Mouse (Mus musculus) liver, embryonic 16.5 days (tissue): ENCODE data around the gene Txndc12. TPM values are rescaled to one million over a fixed set of nuclear protein-coding genes. Genes with fewer than 3 reads are reported as not detected.

Experiments
- ATAC-seq: fragments of 200-750 bp; cut with Nextera tagmentation; 2 replicates; pipeline ENCODE4 v1.8.0; 2017; ENCODE audit warnings: low read depth, mild to moderate bottlenecking, moderate number of reproducible peaks, moderate library complexity
- H3K27ac ChIP-seq: fragments of 300-500 bp; sonication (generic); 2 replicates; pipeline ENCODE4 v1.5.1; 2014; ENCODE audit warnings: mild to moderate bottlenecking, low read length
- H3K27me3 ChIP-seq: fragments of 300-500 bp; sonication (generic); 2 replicates; pipeline ENCODE4 v1.6.1; 2014; ENCODE audit warnings: low read depth, low read length, mixed read lengths; ENCODE audit not compliant: control insufficient read depth, insufficient read depth
- H3K36me3 ChIP-seq: fragments of 300-500 bp; sonication (generic); 2 replicates; pipeline ENCODE4 v1.6.1; 2014; ENCODE audit warnings: mild to moderate bottlenecking; ENCODE audit not compliant: control insufficient read depth, insufficient read depth
- H3K4me1 ChIP-seq: fragments of 300-500 bp; sonication (generic); 2 replicates; pipeline ENCODE4 v1.6.1; 2014; ENCODE audit warnings: low read depth, low read length, mixed read lengths; ENCODE audit not compliant: control insufficient read depth
- H3K4me2 ChIP-seq: fragments of 300-500 bp; sonication (generic); 2 replicates; pipeline ENCODE4 v1.6.1; 2014; ENCODE audit warnings: low read depth, low read length, mixed read lengths
- H3K4me3 ChIP-seq: fragments of 300-500 bp; sonication (generic); 2 replicates; pipeline ENCODE4 v1.5.1; 2014; ENCODE audit warnings: low read depth, mild to moderate bottlenecking, low read length
- H3K9ac ChIP-seq: fragments of 300-500 bp; sonication (generic); 2 replicates; pipeline ENCODE4 v1.6.1; 2014; ENCODE audit warnings: low read depth, low read length
- H3K9me3 ChIP-seq: fragments of 300-500 bp; sonication (generic); replicated peaks from 2 replicates; pipeline ENCODE4 v1.6.1; 2016; ENCODE audit warnings: low read length; ENCODE audit not compliant: control insufficient read depth
- WGBS: fragments of 180-500 bp; shearing (Covaris S2); extraction: QIAGEN DNeasy Blood & Tissue Kit; methylation state at CpG from one replicate; pipeline ENCODE4 v1.1.7; 2014; ENCODE audit not compliant: insufficient replicate concordance; 5-methylcytosine and 5-hydroxymethylcytosine counted together
- polyA plus RNA-seq: library from polyadenylated mRNA; unstranded; fragments of >200 nt; fragmentation: Nextera tagmentation; extraction: Ambion mirVana; gene quantifications from 2 replicates; pipeline ENCODE4 v1.2.1, GENCODE M21; 2015

Txndc12 gene
- polyA plus RNA-seq, 1 experiment from 2014 or later = 27.8 TPM

- H3K27me3 ChIP-seq = peaks cover 2% of the 10 kb centered on the region; the same call in 1 of the 2 replicates
- no peak overlapping the region for H3K27ac ChIP-seq
- H3K9me3 ChIP-seq = no peaks in the 10 kb centered on the region
- H3K4me2 ChIP-seq = no peak overlapping the region
- no peaks in the 10 kb centered on the region for H3K36me3 ChIP-seq
- H3K4me1 ChIP-seq = peaks cover 2% of the 10 kb centered on the region
- H3K9ac ChIP-seq = no peak overlapping the region
- H3K4me3 ChIP-seq = no peak overlapping the region
- no peak for ATAC-seq
- WGBS = 68% methylated on average over 5 of the region's 5 CpGs
These were observed 39.3 kb downstream of the Txndc12 start for GRCm38 (mm10) chr4:108873746-108874145.

GRCm38 (mm10) chr4:108877901-108878300, 43.5 kb downstream of the Txndc12 start:
- Histone ChIP-seq H3K27ac (no peak overlapping the region), H3K4me1 (peaks cover 11% of the 10 kb centered on the region), H3K4me2 (no peak overlapping the region), H3K9me3 (no peaks in the 10 kb centered on the region), H3K36me3 (no peaks in the 10 kb centered on the region), H3K27me3 (peaks cover 17% of the 10 kb centered on the region; the same call in 1 of the 2 replicates), H3K4me3 (no peak overlapping the region), H3K9ac (no peak overlapping the region)
- 70% methylated on average over 6 of the region's 6 CpGs for WGBS
- ATAC-seq = no peak

GRCm38 (mm10) chr4:108878963-108879822, 44.8 kb downstream of the Txndc12 start, which contains the start of gene Rab3b:
TSS of gene Rab3b (plus strand) at chr4:108879063.
- Histone ChIP-seq H3K9me3 (no peaks in the 10 kb centered on the region), H3K27me3 (peaks cover 17% of the 10 kb centered on the region; the same call in 1 of the 2 replicates), H3K9ac (peak within 1 kb of the TSS; percentile 50), H3K36me3 (no peaks in the 10 kb centered on the region), H3K27ac (no peak within 1 kb of the TSS), H3K4me3 (peak within 1 kb of the TSS; percentile 59), H3K4me1 (peaks cover 11% of the 10 kb centered on the region), H3K4me2 (peak within 1 kb of the TSS; percentile 82)
- peak; percentile 93 for ATAC-seq
- WGBS = 1% methylated on average over 46 of the region's 46 CpGs

- H3K36me3 ChIP-seq = no peaks in the 10 kb centered on the region
- no peak overlapping the region for H3K9ac ChIP-seq
- H3K9me3 ChIP-seq = no peaks in the 10 kb centered on the region
- H3K27ac ChIP-seq = no peak overlapping the region
- ATAC-seq = no peak
- H3K4me2 ChIP-seq = no peak overlapping the region
- WGBS = 58% methylated on average over 13 of the region's 13 CpGs
- no peak overlapping the region for H3K4me3 ChIP-seq
- H3K4me1 ChIP-seq = peaks cover 9% of the 10 kb centered on the region
- H3K27me3 ChIP-seq = peaks cover 15% of the 10 kb centered on the region; the same call in 1 of the 2 replicates
These were observed 49.4 kb downstream of the Txndc12 start for GRCm38 (mm10) chr4:108883815-108884214.

- Histone ChIP-seq H3K4me3 (no peak overlapping the region), H3K4me1 (no peaks in the 10 kb centered on the region), H3K27me3 (no peaks in the 10 kb centered on the region), H3K27ac (no peak overlapping the region), H3K36me3 (no peaks in the 10 kb centered on the region), H3K4me2 (no peak overlapping the region), H3K9me3 (no peaks in the 10 kb centered on the region), H3K9ac (no peak overlapping the region)
- no peak for ATAC-seq
- WGBS = 62% methylated on average over 4 of the region's 4 CpGs
These were observed 53.1 kb downstream of the Txndc12 start for GRCm38 (mm10) chr4:108887456-108887855.

- Histone ChIP-seq H3K9ac (no peak overlapping the region), H3K4me2 (no peak overlapping the region), H3K27ac (no peak overlapping the region), H3K9me3 (no peaks in the 10 kb centered on the region), H3K27me3 (no peaks in the 10 kb centered on the region), H3K4me3 (no peak overlapping the region), H3K36me3 (no peaks in the 10 kb centered on the region), H3K4me1 (no peaks in the 10 kb centered on the region)
- 70% methylated on average over 6 of the region's 6 CpGs for WGBS
- no peak for ATAC-seq
These were observed 56.5 kb downstream of the Txndc12 start for GRCm38 (mm10) chr4:108890876-108891275.

- Histone ChIP-seq H3K36me3 (no peaks in the 10 kb centered on the region), H3K9ac (no peak overlapping the region), H3K9me3 (no peaks in the 10 kb centered on the region), H3K4me2 (no peak overlapping the region), H3K4me3 (no peak overlapping the region), H3K27ac (no peak overlapping the region), H3K27me3 (no peaks in the 10 kb centered on the region), H3K4me1 (no peaks in the 10 kb centered on the region)
- ATAC-seq = no peak
- 67% methylated on average over 7 of the region's 7 CpGs for WGBS
These were observed 66.0 kb downstream of the Txndc12 start for GRCm38 (mm10) chr4:108900421-108900820.

- Histone ChIP-seq H3K4me1 (no peaks in the 10 kb centered on the region), H3K4me3 (no peak overlapping the region), H3K36me3 (no peaks in the 10 kb centered on the region), H3K4me2 (no peak overlapping the region), H3K27me3 (no peaks in the 10 kb centered on the region), H3K27ac (no peak overlapping the region), H3K9ac (no peak overlapping the region), H3K9me3 (no peaks in the 10 kb centered on the region)
- no peak for ATAC-seq
- 72% methylated on average over 9 of the region's 9 CpGs for WGBS
These were observed 68.5 kb downstream of the Txndc12 start for GRCm38 (mm10) chr4:108902886-108903285.

- Histone ChIP-seq H3K36me3 (no peaks in the 10 kb centered on the region), H3K9me3 (no peaks in the 10 kb centered on the region), H3K4me2 (no peak overlapping the region), H3K27me3 (no peaks in the 10 kb centered on the region), H3K4me1 (no peaks in the 10 kb centered on the region), H3K4me3 (no peak overlapping the region), H3K27ac (no peak overlapping the region), H3K9ac (no peak overlapping the region)
- 80% methylated on average over 9 of the region's 9 CpGs for WGBS
- no peak for ATAC-seq
These were observed 68.9 kb downstream of the Txndc12 start for GRCm38 (mm10) chr4:108903346-108903745.
